Mouse (Mus musculus) right cerebral cortex, adult 18-20 months (tissue): Measurements from ENCODE around the gene Shcbp1l.

Source experiments
- DNase-seq: peaks from one replicate; pipeline ENCODE4 v3.0.0; 2022; ENCODE audit warnings: mixed read lengths

Gene Shcbp1l

DNA sequence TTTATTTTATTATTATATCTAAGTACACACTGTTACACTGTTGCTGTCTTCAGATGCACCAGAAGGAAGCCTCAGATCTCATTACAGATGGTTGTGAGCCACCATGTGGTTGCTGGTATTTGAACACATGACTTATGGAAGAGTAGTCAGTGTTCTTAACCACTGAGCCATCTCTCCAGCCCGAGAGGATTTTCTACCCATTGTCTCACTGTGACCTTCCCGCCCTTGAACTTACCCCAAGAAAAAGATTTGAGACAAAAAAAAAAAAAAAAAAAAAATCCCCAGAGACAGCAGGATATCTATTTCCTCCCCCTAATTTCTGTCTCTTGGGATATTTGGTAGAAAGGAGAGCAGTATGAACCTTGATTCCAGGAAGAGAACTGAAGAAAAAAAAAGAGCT, 64.6 kb downstream of the Shcbp1l start:
- DNase-seq: no peak

GRCm38 (mm10) chr1:153489963-153490362, 65.0 kb downstream of the Shcbp1l start:
- no peak for DNase-seq

GRCm38 (mm10) chr1:153491345-153491744, 66.4 kb downstream of the Shcbp1l start:
- no peak for DNase-seq

DNA sequence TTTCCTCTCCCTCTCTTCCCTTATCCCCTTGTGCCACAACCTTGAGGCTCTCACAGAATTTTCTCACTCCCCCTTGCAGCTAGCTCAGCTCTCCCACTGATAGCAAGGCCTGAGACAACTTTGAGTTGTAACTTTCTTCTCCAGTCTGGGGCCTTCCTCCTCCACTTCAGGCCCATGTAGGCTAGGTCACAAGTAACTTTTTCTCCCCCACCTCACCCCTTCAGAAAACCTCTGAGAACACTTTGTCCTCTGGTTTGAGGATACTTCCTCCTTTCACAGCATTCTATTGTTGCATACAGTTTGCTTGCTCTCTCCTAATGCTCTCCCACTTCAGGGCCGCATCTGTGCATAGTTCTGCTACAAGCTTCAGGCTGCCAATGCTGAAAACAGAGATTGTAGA, 66.9 kb downstream of the Shcbp1l start:
- DNase-seq: no peak

DNA sequence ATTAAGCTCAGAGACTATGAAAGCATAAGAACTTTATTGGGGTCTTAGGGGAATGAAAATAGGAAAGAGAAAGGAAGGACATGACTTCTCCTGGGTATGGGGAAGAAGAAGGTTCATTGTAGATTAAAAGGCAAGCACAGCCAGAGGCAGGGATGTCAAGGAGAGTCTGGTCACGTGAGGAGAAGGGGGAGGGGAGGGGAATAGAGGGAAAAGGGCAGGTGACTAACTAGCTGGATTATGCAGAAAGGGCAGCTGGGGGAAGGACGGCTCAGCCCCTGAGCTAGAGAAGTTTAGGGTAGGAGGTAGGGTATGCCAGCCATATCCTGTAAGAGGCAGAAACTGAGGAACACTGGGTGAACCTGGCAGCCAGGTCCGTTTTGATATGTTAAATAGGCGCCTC, 68.4 kb downstream of the Shcbp1l start:
- DNase-seq: no peak

DNA sequence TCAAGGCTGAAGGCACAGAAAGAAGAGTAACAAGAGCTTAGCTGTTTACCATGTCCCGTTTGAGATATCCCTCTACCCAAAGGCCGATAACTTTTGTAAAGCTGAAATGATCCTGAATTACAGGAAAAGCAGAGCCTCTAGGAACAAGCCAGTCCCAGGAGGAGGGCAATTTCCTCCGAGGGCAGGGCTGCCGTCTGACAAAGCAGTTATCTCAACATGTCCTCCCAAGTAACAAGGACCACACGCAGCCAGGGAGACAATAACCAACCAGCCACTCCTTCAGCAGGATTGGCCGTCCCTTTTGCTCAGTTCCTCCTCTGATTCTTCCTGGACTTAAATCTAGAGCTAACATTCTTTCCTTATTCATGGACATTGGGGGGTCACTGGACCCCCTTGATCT, 69.0 kb downstream of the Shcbp1l start:
- no peak for DNase-seq

DNA sequence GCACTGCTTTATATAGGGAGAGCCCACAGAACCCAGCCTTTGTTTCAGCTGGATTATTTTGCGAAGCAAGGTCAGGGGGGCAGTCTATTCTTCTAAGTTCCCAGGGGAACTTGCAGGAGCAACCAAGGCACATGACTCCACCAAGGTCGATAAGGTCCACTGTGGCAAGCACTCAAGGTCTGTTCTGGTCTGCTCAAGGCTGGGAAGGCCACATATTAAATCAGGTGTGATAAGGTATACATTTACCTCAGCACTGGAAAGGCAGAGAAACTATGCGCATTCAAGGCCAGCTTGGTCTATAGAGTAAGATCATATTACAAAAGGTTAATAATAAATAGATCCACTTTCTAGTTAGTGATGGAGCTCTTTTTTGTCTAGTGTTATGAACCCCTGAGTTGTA, 71.1 kb downstream of the Shcbp1l start:
- no peak for DNase-seq

GRCm38 (mm10) chr1:153500030-153500429, 75.1 kb downstream of the Shcbp1l start:
- no peak for DNase-seq

- DNase-seq: no peak
Measured at GRCm38 (mm10) chr1:153501644-153502321, 76.8 kb downstream of the Shcbp1l start.
